Mouse (Mus musculus): ENCODE measurements at regions not wholly inside any gene's neighbourhood (a gene's known extent, or its start where the extent isn't known, plus 50 kb on each side); places are given as distances from the start of the nearest gene placed in this dataset.
A peak's percentile ranks its signal among the peaks of the same experiment; 100 is the strongest.

- DNase-seq (ENCODE audit: low spot score in 2 of 2) = peak in 1 of 2 experiments; percentile 25
Observed at GRCm38 (mm10) chrX:21293666-21294065, 118.2 kb upstream of the Gm21876 start.

GRCm38 (mm10) chrX:21295460-21295859, 120.0 kb upstream of the Gm21876 start:
- no peak for DNase-seq (ENCODE audit: low spot score in 2 of 2)

DNA sequence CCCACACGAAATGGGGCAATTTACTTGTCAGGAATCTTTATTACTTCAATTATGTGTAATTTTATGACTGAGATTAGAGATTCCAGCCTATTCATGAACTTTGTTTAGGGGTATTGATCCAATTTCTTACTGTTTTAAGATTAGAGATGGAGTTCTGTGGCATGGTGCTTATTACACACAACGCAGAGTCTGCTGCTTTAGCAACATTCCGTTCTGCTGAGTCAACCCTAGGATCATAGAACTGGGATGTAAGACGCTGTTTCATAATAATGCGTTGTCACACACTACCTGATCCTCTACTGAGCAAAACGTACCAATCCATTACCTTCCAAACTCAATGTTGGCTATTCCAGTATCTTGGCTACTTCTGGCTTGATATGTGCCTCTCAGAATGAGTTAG, 121.9 kb upstream of the Gm21876 start:
- no peak for DNase-seq (ENCODE audit: low spot score in 2 of 2)

DNA sequence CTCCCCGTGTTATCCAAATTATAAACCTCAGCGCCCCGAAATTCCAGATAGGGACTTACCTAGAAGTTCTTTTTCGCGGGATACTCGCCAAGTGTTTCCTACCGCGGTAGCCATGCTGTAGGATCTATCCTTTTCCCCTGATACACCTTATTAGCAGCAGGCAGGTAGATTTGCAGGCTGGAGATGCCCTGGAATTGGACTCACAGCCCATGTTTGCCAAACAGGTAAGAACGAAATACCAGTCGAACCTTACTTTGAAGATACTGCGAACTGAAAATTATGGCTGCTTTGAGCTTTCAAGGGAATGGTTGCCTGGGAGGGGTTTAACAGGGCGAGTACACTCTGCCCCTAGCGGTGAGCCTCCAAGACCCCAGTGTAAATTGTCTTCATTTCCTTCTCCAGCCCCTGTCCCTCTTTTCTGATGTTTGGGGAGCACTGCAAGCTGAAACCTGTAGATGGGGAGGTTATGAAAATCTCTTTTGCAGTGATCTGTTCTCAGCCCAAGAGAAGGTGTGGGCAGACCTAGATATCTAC, 149.8 kb upstream of the Agtr2 start:
- no peak for DNase-seq (ENCODE audit: low spot score in 2 of 2)

DNA sequence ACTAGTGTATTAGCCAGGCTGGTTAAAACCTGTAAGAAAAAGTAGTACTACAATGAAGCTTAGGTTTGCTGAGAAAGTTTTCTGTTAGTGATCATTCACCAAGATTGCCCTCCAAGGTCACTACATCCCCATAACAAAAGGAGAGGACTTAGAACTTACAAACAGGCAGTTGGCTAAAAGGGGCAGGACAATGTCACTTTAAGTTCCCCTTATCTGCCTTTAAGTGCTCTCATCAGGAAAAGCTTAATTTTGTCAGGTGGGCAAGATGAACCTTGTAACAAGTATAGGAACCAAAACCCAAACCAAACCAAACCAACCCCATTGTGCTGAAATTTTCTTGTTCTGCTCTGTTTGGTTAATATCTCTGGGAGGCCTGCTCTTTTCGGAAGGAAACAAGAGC, 139.9 kb upstream of the Agtr2 start:
- no peak for DNase-seq (ENCODE audit: low spot score in 2 of 2)

- DNase-seq (ENCODE audit: low spot score in 2 of 2) = no peak
Observed at GRCm38 (mm10) chrX:21350503-21350902, 133.8 kb upstream of the Agtr2 start.

- no peak for DNase-seq (ENCODE audit: low spot score in 2 of 2)
Observed at GRCm38 (mm10) chrX:21352350-21352749, 132.0 kb upstream of the Agtr2 start.

GRCm38 (mm10) chrX:21360771-21361667, 123.3 kb upstream of the Agtr2 start:
- no peak for DNase-seq (ENCODE audit: low spot score in 2 of 2)

DNA sequence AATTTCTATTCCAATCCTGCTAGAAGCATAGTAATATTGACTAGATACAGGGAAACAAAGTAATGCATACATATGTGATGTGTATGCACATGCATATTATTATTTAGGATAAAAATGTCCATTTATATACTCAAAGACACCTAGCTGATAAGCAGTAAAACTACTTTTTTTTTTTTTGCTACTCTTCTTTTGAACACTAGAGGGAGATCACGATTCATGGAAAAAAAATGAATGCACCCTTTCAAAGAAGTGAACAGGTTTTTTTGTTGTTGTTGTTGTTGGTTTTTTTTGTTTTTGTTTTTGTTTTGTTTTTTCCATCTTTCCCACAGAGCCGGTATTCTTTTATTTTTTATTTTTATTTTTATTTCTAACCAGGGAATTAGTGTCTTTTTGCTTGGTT, 99.1 kb upstream of the Agtr2 start:
- DNase-seq (ENCODE audit: low spot score in 2 of 2) = no peak

GRCm38 (mm10) chrX:21389992-21390391, 94.4 kb upstream of the Agtr2 start:
- DNase-seq (ENCODE audit: low spot score in 2 of 2) = no peak

- no peak for DNase-seq (ENCODE audit: low spot score in 2 of 2)
Observed at GRCm38 (mm10) chrX:21393212-21393611, 91.1 kb upstream of the Agtr2 start.

- DNase-seq (ENCODE audit: low spot score in 2 of 2) = no peak
Observed at GRCm38 (mm10) chrX:21424797-21425196, 59.5 kb upstream of the Agtr2 start.

- no peak for DNase-seq (ENCODE audit: low spot score in 2 of 2)
Observed at GRCm38 (mm10) chrX:21428081-21428480, 56.3 kb upstream of the Agtr2 start.

- DNase-seq (ENCODE audit: low spot score in 2 of 2) = no peak
Observed at GRCm38 (mm10) chrX:21433501-21433900, 50.8 kb upstream of the Agtr2 start.

All from thymus, postnatal 10 days (tissue).